Mouse (Mus musculus): Measurements from ENCODE around the gene Stab2. TPM values are rescaled to one million over a fixed set of nuclear protein-coding genes. Genes with fewer than 3 reads are reported as not detected.
A peak's percentile ranks its signal among the peaks of the same experiment; 100 is the strongest.

Gene Stab2
- polyA plus RNA-seq, 1 experiment from 2014 or later, result 9.8 TPM

DNA sequence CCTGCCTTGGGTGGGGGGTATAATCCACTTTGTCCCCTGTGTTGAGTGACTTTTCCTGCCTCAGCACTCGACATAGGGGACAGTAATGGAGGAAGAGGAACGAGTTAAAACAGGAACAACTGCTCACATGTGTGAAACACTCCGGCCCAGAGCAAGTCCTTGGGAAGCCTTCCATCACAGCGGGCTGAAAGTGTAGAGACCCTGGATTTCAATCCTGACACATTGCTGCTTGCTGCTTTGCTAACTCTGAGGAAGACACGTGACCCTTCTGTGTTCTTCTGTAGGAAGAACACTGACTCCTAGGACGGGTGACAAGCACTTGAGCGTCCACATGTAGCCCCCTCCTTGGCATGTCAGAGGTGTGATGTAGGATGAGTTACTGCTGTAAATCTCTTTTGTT is 192.7 kb downstream of the Stab2 start:
- Histone ChIP-seq H3K4me3 (ENCODE audit: low read length) (no peak overlapping the region), H3K27ac (ENCODE audit: low read length) (no peak overlapping the region), H3K27me3 (ENCODE audit: control insufficient read depth, insufficient read depth, low read depth, low read length) (no peaks in the 10 kb centered on the region), H3K9me3 (ENCODE audit: control insufficient read depth, low read length) (no peaks in the 10 kb centered on the region), H3K36me3 (ENCODE audit: control insufficient read depth, insufficient read depth, low read length) (no peaks in the 10 kb centered on the region), H3K4me2 (ENCODE audit: low read depth, low read length) (no peak overlapping the region), H3K4me1 (replicated peaks; ENCODE audit: control insufficient read depth, insufficient read depth, low read length) (peaks cover 6% of the 10 kb centered on the region; the same call in 1 of the 2 replicates), H3K9ac (ENCODE audit: low read length) (no peak overlapping the region)
- 65% methylated on average over 7 of the region's 7 CpGs for WGBS
- no peak for ATAC-seq (ENCODE audit: low read depth)

DNA sequence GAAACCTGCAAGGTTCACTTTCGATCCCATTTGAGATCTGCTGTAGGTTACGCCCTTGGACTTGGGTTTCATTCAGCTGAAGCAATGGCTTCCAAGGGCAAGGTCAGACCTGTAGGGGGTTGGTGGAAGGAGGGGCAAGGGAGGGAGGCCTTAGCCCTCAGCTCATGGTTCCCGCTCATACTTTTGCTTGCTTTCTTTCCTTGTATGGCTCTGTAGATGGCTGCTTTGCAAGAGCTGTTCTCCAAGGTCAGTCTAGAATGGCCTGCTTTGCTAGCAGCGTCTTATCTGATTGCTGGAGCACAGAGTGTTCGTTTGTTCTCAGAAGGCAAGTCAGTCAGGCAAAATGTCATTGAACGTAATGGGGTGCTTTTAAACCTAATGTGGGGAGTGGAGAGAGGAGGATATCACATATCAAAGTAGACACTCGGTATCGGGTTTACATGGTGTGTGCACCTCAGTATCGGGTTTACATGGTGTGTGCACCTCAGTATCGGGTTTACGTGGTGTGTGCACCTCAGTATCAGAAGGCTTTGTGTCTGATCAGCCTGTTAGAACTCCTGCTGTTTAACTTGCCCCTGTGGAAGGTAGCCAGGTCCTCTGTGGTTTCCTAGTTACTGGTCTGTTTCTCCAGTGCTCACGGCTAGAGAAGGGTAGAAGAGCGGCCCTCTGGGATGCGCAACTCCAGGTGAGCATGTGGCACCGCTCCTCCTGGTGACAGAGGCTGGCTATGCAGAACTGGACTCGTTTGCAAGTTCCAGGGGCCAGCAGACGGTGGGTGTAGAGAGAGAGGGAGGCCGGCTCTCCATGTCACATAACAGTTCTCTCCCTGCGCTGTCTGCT is 193.3 kb downstream of the Stab2 start:
- no peak overlapping the region for H3K4me3 ChIP-seq (ENCODE audit: low read length)
- H3K27me3 ChIP-seq (ENCODE audit: control insufficient read depth, insufficient read depth, low read depth, low read length), result no peaks in the 10 kb centered on the region
- H3K36me3 ChIP-seq (ENCODE audit: control insufficient read depth, insufficient read depth, low read length), result no peaks in the 10 kb centered on the region
- ATAC-seq (ENCODE audit: low read depth), result peak; percentile 41
- peaks cover 2% of the 10 kb centered on the region; the same call in 1 of the 2 replicates for H3K4me1 ChIP-seq (replicated peaks; ENCODE audit: control insufficient read depth, insufficient read depth, low read length)
- H3K4me2 ChIP-seq (ENCODE audit: low read depth, low read length), result no peak overlapping the region
- WGBS, result 53% methylated on average over 19 of the region's 19 CpGs
- H3K9me3 ChIP-seq (ENCODE audit: control insufficient read depth, low read length), result no peaks in the 10 kb centered on the region
- no peak overlapping the region for H3K9ac ChIP-seq (ENCODE audit: low read length)
- no peak overlapping the region for H3K27ac ChIP-seq (ENCODE audit: low read length)

DNA sequence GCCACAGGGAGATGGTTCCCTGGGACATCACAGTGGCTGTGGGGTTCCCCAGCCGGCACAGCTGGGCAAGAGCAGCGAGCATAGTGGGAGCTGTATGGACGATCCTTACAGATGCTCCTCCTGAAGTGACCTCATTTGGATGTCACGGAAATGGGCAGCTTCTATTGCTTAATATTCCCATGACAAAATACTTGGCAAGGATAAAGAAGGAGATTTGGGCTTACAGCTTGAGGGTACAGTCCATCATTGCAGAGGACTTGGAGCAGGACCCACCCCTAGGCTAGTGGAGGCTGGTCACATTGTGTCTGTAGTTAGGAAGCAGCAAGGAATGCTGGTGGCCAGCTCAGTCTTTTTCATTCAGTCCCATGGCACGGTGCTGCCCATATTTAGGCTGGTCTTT is 197.2 kb downstream of the Stab2 start:
- ATAC-seq (ENCODE audit: low read depth), result no peak
- no peaks in the 10 kb centered on the region for H3K36me3 ChIP-seq (ENCODE audit: control insufficient read depth, insufficient read depth, low read length)
- H3K27ac ChIP-seq (ENCODE audit: low read length), result no peak overlapping the region
- H3K9ac ChIP-seq (ENCODE audit: low read length), result no peak overlapping the region
- no peaks in the 10 kb centered on the region for H3K4me1 ChIP-seq (replicated peaks; ENCODE audit: control insufficient read depth, insufficient read depth, low read length)
- no peaks in the 10 kb centered on the region for H3K27me3 ChIP-seq (ENCODE audit: control insufficient read depth, insufficient read depth, low read depth, low read length)
- WGBS, result 92% methylated on average over 5 of the region's 5 CpGs
- no peak overlapping the region for H3K4me2 ChIP-seq (ENCODE audit: low read depth, low read length)
- no peak overlapping the region for H3K4me3 ChIP-seq (ENCODE audit: low read length)
- H3K9me3 ChIP-seq (ENCODE audit: control insufficient read depth, low read length), result no peaks in the 10 kb centered on the region

DNA sequence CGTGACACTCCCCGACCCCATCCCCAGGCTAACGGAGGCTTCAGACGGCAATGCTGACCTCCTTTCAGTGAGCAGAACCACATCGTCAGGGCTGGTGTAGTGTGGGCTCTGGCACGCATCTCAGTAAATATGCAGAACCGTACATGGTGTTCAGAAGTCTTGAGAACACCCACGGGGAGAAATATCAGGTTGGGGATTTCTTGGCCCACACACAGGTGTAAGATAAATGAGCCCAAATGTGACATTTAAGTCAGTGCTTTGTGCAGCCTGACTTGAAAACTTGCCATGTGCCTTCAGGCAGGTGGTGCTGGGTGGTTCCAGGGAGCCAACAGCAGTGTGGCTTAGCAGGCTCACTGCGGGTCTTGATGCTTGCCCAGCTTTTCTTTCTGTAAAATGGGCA is 197.8 kb downstream of the Stab2 start:
- Histone ChIP-seq H3K36me3 (ENCODE audit: control insufficient read depth, insufficient read depth, low read length) (no peaks in the 10 kb centered on the region), H3K9me3 (ENCODE audit: control insufficient read depth, low read length) (no peaks in the 10 kb centered on the region), H3K27ac (ENCODE audit: low read length) (no peak overlapping the region), H3K4me3 (ENCODE audit: low read length) (no peak overlapping the region), H3K27me3 (ENCODE audit: control insufficient read depth, insufficient read depth, low read depth, low read length) (no peaks in the 10 kb centered on the region), H3K4me2 (ENCODE audit: low read depth, low read length) (no peak overlapping the region), H3K9ac (ENCODE audit: low read length) (no peak overlapping the region), H3K4me1 (replicated peaks; ENCODE audit: control insufficient read depth, insufficient read depth, low read length) (no peaks in the 10 kb centered on the region)
- WGBS, result 86% methylated on average over 9 of the region's 9 CpGs
- ATAC-seq (ENCODE audit: low read depth), result no peak

DNA sequence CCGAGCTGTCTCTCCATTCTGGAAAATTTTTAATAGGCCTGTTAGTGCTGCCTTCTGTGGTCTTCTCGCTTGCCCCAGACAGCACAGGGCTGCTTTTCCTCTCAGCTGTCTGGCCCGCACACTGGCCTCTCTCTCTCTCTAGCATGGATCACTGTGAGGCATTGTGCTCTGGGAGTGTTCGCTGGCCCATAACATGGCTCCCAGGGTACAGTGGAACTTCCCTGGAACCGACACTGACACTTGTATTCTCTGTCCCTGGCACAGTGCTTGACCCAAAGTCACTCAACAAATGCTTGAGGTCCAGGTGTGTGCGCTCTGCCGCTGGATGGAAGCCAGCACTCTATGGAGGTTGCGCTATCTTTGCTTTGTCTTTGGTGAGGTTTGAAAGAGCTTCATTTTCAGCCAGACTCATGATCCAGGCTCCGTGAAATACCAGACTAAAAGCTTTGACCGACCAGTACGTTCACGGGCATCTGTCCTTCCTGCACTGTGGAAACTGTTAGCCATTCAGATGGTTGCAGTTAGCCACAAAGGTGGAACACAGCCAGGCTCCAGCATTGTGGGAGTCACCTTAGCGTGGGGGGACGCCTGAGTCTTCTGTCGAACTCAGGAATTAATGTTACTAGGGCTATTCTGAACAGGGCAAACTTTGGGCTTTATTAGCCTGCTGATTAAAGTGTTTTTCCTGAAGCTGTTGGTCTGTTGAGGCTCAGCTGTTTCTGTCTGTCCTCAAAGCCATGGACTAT is 199.6 kb downstream of the Stab2 start:
- WGBS, result 80% methylated on average over 15 of the region's 15 CpGs
- ATAC-seq (ENCODE audit: low read depth), result no peak
- no peaks in the 10 kb centered on the region for H3K36me3 ChIP-seq (ENCODE audit: control insufficient read depth, insufficient read depth, low read length)
- no peaks in the 10 kb centered on the region for H3K9me3 ChIP-seq (ENCODE audit: control insufficient read depth, low read length)
- no peak overlapping the region for H3K9ac ChIP-seq (ENCODE audit: low read length)
- no peak overlapping the region for H3K4me3 ChIP-seq (ENCODE audit: low read length)
- H3K4me2 ChIP-seq (ENCODE audit: low read depth, low read length), result no peak overlapping the region
- no peak overlapping the region for H3K27ac ChIP-seq (ENCODE audit: low read length)
- no peaks in the 10 kb centered on the region for H3K27me3 ChIP-seq (ENCODE audit: control insufficient read depth, insufficient read depth, low read depth, low read length)
- no peaks in the 10 kb centered on the region for H3K4me1 ChIP-seq (replicated peaks; ENCODE audit: control insufficient read depth, insufficient read depth, low read length)

DNA sequence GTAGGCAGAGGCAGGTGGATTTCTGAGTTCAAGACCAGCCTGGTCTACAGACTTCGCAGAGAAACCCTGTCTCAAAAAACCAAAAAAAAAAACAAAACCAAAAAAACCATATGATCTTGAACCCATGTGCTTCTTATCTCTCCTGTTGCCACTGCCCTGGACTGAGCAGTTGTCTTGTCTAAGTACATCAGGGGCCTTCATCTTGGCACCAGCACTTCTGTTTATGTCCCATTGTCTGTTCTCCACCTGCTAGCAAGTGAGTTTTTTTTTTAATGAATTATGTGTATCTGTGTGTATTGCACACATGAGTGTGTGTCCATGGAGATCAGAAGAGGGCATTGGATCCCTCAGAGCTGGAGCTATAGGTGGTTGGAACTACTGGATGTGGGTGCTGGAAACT is 200.5 kb downstream of the Stab2 start:
- Histone ChIP-seq H3K36me3 (ENCODE audit: control insufficient read depth, insufficient read depth, low read length) (no peaks in the 10 kb centered on the region), H3K27ac (ENCODE audit: low read length) (no peak overlapping the region), H3K4me2 (ENCODE audit: low read depth, low read length) (no peak overlapping the region), H3K9ac (ENCODE audit: low read length) (no peak overlapping the region), H3K27me3 (ENCODE audit: control insufficient read depth, insufficient read depth, low read depth, low read length) (no peaks in the 10 kb centered on the region), H3K4me1 (replicated peaks; ENCODE audit: control insufficient read depth, insufficient read depth, low read length) (no peaks in the 10 kb centered on the region), H3K4me3 (ENCODE audit: low read length) (no peak overlapping the region), H3K9me3 (ENCODE audit: control insufficient read depth, low read length) (no peaks in the 10 kb centered on the region)
- no peak for ATAC-seq (ENCODE audit: low read depth)
- 82% methylated on average over 1 of the region's 1 CpGs for WGBS

DNA sequence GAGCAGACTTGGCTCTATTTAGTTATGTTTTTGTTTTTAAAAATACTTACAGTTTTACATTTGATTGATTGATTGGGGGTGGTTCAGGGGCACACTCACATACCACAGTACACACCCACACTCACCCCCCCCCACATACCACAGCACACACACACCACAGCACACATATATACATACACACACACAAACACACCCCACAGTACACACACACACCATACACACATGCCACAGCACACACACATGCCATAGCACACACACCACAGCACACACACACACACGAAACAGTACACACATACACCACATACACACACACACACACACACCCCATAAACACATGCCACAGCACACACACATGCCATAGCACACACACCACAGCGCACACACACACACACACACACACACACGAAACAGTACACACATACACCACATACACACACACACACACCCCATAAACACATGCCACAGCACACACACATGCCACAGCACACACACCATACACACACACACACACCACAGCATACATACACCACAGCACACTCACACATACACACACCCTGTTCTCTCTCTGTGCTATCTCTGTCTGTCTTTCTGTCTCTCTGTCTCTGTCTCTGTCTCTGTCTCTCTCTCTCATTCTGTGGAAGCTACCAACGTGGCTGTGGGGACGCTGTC is 211.6 kb downstream of the Stab2 start:
- 96% methylated on average over 5 of the region's 5 CpGs for WGBS
- Histone ChIP-seq H3K4me2 (ENCODE audit: low read depth, low read length) (no peak overlapping the region), H3K4me3 (ENCODE audit: low read length) (no peak overlapping the region), H3K9ac (ENCODE audit: low read length) (no peak overlapping the region), H3K27ac (ENCODE audit: low read length) (no peak overlapping the region), H3K27me3 (ENCODE audit: control insufficient read depth, insufficient read depth, low read depth, low read length) (no peaks in the 10 kb centered on the region), H3K36me3 (ENCODE audit: control insufficient read depth, insufficient read depth, low read length) (no peaks in the 10 kb centered on the region), H3K4me1 (replicated peaks; ENCODE audit: control insufficient read depth, insufficient read depth, low read length) (peaks cover 11% of the 10 kb centered on the region), H3K9me3 (ENCODE audit: control insufficient read depth, low read length) (no peaks in the 10 kb centered on the region)
- ATAC-seq (ENCODE audit: low read depth), result no peak

DNA sequence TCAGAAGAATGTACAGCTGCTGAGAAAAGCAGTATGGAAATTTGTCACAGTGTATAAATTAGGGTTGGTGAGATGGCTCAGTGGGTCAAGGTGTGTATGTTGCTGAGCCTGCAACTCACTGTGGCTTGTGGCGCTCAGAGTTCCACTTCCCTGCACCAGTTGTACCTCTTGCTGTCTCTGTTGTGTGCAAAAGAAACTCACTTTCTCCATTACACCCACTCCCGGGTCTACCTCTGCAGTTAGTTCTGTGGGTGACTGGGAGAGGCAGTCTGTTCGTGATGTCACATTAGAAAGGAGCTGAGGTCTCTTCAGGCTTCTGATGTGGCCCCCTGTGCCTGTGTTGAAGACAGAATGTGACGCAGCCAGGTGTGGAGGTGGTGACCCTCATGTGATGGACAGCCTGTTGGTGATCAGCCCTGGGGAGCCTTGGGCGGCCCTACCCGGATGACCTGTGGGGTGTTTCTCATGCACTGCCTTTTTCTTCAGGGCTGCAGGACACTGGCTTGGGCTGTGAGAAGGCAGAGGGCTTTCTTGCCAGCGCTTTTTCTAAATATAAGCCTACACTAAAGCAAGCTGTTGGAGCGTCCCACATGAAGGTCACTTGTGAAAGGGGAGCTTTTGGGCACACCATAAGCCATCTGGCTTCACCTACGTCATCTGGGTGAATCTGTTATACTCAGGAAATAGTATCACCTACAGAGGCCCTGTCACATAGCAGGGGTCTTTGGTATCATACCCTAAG is 212.9 kb downstream of the Stab2 start:
- Histone ChIP-seq H3K27ac (ENCODE audit: low read length) (no peak overlapping the region), H3K9ac (ENCODE audit: low read length) (no peak overlapping the region), H3K4me2 (ENCODE audit: low read depth, low read length) (no peak overlapping the region), H3K4me1 (replicated peaks; ENCODE audit: control insufficient read depth, insufficient read depth, low read length) (peaks cover 11% of the 10 kb centered on the region), H3K4me3 (ENCODE audit: low read length) (no peak overlapping the region), H3K36me3 (ENCODE audit: control insufficient read depth, insufficient read depth, low read length) (no peaks in the 10 kb centered on the region), H3K27me3 (ENCODE audit: control insufficient read depth, insufficient read depth, low read depth, low read length) (no peaks in the 10 kb centered on the region), H3K9me3 (ENCODE audit: control insufficient read depth, low read length) (no peaks in the 10 kb centered on the region)
- 83% methylated on average over 9 of the region's 9 CpGs for WGBS
- ATAC-seq (ENCODE audit: low read depth), result no peak

DNA sequence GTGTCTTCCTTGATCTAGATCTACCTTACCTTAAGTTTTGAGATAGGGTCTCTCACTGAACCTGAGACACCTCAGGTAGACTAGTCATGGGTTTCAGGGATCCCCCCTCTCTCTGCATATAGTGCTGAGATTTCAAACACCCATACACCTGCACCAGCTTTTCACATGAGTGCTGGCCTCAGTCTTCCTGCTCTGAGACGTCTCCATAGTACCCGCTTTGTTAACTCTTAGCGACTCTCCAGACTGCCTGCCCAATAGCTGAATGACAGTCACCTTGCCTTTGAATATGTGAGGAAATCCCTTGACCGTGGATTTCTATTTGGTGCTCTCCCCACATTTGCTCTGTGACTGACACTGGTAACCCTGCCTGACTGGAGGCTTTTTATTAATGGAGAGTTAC is 213.6 kb downstream of the Stab2 start:
- no peak for ATAC-seq (ENCODE audit: low read depth)
- no peak overlapping the region for H3K4me3 ChIP-seq (ENCODE audit: low read length)
- H3K27ac ChIP-seq (ENCODE audit: low read length), result no peak overlapping the region
- H3K36me3 ChIP-seq (ENCODE audit: control insufficient read depth, insufficient read depth, low read length), result no peaks in the 10 kb centered on the region
- H3K27me3 ChIP-seq (ENCODE audit: control insufficient read depth, insufficient read depth, low read depth, low read length), result no peaks in the 10 kb centered on the region
- H3K4me2 ChIP-seq (ENCODE audit: low read depth, low read length), result no peak overlapping the region
- no peaks in the 10 kb centered on the region for H3K9me3 ChIP-seq (ENCODE audit: control insufficient read depth, low read length)
- WGBS, result 85% methylated on average over 4 of the region's 4 CpGs
- H3K9ac ChIP-seq (ENCODE audit: low read length), result no peak overlapping the region
- peaks cover 11% of the 10 kb centered on the region for H3K4me1 ChIP-seq (replicated peaks; ENCODE audit: control insufficient read depth, insufficient read depth, low read length)
